Mouse (Mus musculus): ENCODE measurements at regions not wholly inside any gene's neighbourhood (a gene's known extent, or its start where the extent isn't known, plus 50 kb on each side); places are given as distances from the start of the nearest gene placed in this dataset.

DNA sequence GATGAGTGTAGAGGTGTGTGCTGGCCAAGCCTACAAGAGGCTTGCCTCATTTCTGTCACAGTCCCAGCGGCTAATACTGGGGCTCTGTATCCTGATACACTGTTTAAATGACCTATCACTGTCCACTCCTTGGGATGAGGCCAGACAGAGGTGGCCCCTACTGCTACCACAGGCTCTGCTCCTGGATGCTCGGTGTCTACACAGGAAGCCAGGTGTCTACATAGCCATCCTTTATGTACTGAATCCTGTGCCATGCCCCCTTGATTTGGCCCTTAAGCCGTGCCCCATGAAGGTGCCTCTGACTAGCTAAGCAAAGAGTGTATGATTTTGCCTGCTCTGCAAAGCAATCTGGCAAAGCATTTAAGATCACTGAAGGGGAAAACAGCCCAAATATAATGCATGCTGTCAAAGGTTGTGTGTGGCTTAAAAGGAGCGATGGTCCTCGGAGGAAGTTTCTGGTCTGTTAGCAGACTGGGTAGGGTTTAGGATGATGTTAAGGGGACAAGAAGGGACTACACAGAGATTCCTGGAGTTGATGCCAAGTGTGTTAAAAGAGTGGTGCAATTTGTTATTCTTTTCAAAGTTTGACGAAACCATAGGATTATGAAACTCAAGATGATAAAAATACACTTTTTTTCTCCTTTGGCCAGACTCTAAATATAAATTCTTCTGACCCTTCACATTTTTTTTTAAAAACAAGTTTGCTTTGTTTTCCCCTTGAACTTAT is 104.2 kb downstream of the E030025P04Rik start:
- peak; percentile 18 for DNase-seq

DNA sequence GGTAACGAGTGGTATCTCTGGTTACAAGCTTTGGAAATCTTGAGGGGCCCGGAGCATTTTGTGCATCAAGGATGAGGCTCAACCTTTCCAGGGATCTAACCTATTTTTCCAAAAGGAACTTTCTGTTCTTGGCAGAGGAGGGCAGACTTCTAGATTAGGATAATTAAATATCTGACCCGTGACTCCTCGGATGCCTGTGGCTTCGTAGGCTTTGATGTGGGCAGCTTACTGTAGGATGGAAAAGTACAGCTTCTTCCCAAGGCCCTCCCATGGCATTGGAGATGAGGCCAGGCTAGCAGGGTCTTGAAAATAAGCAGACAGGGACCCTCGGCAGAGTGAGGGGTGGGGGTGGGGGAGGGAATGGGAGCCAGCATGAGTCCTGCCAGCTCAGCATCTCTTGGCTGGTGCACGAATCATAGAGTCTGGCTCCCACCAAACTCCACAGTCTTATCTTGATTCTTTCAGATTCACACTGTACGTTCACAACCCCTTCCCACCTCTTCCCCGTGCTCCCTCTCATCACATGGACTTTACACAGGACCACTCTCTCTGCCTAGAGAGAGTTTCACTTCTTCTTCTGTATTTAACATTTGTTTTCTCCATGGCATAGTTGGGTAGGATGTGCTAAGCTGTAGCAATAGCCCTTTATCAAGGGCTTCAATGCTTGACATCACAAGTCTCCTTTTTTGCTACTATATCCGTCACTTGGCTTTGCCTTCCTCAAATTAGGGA is 104.9 kb downstream of the E030025P04Rik start:
- DNase-seq: peak; percentile 29

DNA sequence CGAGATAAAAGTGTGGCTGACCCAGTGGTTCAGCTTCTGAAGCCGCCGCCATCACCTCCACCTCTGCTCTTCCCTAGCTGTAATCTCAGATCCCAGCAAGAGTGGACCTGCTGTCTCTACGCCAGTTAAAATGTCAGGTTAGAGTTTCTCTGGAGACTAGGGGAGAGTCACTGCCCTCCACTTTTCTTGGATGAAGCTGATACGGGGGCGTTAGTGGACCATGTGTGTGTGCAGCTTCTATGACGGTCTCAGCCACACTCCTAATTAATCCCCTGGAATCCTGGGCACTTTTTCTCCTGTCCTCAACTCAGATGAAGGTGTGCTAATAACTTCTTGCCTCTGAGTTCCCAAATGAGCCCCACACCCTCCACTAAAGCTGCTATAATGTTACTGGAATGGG is 106.0 kb downstream of the E030025P04Rik start:
- no peak for DNase-seq

DNA sequence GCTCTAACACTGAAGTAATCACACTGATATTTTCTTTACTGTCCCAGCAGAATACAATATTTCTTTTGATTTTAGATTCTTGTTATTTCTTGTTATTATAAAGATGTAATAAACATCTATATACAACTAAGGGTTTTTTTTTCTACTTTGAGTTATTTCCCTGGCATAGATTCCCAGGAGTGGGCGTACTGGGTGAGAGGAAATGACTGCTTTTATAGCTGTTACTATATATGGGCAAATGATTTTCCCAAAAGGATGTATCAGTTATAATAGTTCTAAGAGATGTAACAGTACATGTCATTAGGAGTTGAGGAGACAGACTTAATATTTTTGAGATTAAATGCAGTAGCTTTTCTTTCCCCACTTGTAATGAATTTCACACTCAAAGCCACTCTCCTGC is 109.6 kb downstream of the E030025P04Rik start:
- no peak for DNase-seq

DNA sequence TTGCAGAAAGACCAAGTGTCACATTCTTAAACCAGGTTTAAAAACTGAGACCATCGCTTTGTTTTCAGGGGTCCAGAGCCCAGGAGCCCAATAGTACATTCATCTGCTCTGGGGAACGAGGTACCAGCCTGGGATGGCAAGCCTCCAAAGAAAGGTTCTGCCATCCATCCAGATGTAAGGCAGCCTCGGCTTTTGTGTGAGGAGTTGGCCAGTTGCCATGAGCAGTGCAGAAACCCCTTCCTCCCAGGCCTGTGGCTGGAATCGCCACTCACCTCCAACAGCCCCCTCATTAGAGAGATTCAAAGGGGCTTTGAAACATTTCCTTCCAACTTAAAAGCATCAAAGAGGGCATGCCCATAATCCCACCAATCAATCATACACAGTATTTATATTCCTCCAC is 110.1 kb downstream of the E030025P04Rik start:
- no peak for DNase-seq

DNA sequence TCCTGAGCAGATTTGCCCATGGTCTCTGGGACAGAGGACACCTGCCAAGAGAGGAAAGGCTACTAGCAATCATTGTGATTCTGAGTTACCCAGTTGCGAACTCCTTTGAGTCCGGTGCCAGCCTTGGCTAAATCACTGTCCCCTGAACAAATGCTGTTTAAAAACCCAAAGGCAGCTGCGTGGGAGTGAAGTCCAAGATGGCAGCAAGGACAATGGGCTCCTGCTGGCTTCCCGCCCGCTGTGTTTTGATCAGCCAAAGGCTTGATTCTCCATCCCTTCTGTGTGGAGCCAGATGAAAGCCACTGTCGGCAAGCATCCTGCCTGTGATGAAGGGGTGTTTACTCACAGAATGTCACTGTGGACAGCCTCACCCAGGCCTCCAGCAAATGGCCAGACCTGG is 111.4 kb downstream of the E030025P04Rik start:
- no peak for DNase-seq

DNA sequence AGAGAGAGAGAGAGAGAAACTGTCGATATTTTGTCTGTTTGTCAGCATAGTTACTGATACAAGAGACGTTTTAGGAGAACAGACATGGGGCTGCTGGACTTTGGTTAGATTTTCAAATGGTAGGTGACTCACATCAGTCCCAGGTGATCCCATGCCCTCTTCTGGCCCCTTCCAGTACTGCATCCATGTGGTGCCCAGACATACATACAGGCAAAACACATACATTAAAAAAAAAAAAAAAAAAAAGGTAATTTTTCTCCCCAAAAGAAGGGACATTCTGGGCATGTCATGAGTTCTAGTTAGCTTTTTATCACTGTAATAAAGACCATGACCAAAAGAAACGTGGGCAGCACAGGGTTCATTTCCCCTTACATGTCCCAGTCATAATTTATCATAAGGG is 110.3 kb downstream of the Axin2 start:
- DNase-seq: peak; percentile 78

DNA sequence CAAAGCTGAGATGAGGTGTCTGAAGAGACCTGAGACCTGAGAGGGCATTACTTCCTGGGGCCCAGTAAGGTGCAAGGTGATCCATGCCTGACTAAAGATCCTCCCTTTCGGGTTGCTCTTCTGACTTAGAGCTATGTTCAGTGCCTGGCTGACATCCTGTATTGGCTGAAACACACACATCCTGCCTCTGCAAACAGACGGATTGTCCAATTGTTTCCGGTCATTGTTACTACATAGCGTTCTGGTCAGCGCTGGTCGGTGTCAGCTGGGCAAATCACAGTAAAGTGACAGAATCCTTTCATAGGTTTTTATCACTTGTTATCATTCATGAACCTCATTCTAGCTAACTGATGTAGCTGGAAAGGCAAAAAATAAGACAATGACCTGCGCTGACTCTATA is 109.7 kb downstream of the Axin2 start:
- no peak for DNase-seq

DNA sequence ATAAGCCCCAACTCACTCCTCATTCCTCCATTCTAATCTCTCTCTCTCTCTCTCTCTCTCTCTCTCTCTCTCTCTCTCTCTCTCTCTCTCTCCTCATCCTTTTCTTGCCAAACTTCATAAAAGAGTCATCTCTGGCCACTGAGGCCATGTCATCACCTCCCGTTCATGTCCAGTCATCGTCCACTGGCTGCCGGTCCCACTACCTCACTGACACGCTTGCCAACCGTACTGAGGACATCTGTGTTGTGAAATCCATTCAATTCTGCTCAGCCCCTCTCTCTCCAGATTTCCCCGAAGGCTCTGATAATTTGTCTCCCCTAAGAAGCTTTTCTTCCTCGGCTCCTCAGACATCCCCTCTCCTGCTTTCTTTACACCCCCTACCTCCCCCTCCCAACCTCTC is 94.7 kb downstream of the Axin2 start:
- DNase-seq: no peak

DNA sequence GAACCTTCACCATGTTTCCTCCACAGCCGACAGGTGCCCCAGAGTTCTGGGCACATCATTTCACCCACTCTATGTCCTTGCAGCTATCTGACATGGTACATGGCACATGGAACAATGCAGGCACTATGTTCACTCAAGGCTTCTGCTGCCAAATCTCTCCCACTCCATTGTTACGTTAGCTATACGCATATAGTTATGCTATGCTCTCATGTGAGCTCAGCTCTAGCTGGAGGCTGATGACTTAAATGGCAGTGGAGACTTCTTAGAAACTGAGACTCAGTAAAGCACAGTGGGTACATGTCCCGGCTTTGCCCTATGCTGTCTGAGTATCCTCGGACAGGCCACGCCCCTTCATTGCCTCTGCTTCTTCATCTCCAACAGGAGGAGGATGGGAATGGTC is 91.0 kb downstream of the Axin2 start:
- no peak for DNase-seq

DNA sequence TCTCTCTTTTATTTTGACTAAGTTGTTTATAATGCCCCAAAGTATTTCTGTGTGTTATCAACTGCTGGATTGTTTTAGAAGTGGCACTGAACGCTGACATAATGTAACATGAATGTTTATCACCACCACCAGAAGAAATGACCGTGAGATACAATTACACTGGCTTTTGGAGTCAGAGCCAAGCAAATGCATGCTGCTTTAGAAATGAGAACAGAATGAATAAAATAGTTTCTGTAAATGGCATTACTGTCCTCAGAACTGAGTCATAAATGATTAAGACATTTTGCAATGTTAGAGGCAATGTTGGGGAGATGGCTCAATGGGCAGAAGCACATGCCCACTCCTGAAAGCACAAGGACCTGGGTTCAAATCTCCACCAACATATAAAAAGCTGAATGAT is 88.7 kb downstream of the Axin2 start:
- no peak for DNase-seq

DNA sequence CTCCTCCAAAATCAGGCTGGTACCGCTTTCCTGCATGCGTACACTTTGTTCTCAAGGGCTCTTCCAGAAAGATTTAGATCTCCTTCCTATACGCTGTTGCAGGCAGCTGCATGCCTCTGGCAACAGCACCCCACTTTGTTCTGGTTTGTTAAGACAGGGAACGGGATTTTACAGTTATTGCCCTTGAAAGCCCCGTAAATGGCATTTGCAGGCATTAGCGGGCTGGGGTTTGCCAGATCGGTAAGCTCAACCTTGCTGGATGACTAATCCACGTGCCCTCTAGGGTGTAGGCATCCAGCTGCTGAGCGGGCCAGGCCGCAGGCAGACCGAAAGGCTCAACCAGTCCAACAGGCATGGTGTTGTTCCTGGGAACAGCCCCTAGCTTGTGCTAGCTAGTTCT is 85.5 kb downstream of the Axin2 start:
- DNase-seq: peak; percentile 37
